Mouse (Mus musculus): Measurements from ENCODE around the gene Scn4b.

Gene Scn4b

GRCm38 (mm10) chr9:45138191-45139032 lies at the start of gene Scn4b:
Scn4b (plus strand) TSS chr9:45138395.
- DNase-seq (ENCODE audit: low read depth, low spot score) = peak; percentile 53

GRCm38 (mm10) chr9:45090811-45091210 lies 47.4 kb upstream of the Scn4b start:
- no peak for DNase-seq (ENCODE audit: low read depth, low spot score)

- DNase-seq (ENCODE audit: low read depth, low spot score) = no peak
These were observed 45.6 kb upstream of the Scn4b start for GRCm38 (mm10) chr9:45092641-45093040.

- DNase-seq (ENCODE audit: low read depth, low spot score) = no peak
These were observed 42.9 kb upstream of the Scn4b start for GRCm38 (mm10) chr9:45095149-45095937.

- peak; percentile 64 for DNase-seq (ENCODE audit: low read depth, low spot score)
These were observed 40.3 kb upstream of the Scn4b start for GRCm38 (mm10) chr9:45097877-45098276.

GRCm38 (mm10) chr9:45098426-45098825 lies 39.8 kb upstream of the Scn4b start:
- no peak for DNase-seq (ENCODE audit: low read depth, low spot score)

GRCm38 (mm10) chr9:45102528-45102927 lies 35.7 kb upstream of the Scn4b start:
- no peak for DNase-seq (ENCODE audit: low read depth, low spot score)

GRCm38 (mm10) chr9:45103211-45103979 lies 34.8 kb upstream of the Scn4b start:
- DNase-seq (ENCODE audit: low read depth, low spot score) = no peak

GRCm38 (mm10) chr9:45105596-45106374 lies 32.4 kb upstream of the Scn4b start:
- no peak for DNase-seq (ENCODE audit: low read depth, low spot score)

GRCm38 (mm10) chr9:45115706-45116105 lies 22.5 kb upstream of the Scn4b start:
- DNase-seq (ENCODE audit: low read depth, low spot score) = peak; percentile 44

- DNase-seq (ENCODE audit: low read depth, low spot score) = no peak
These were observed 21.4 kb upstream of the Scn4b start for GRCm38 (mm10) chr9:45116819-45117218.

- DNase-seq (ENCODE audit: low read depth, low spot score) = no peak
These were observed 20.3 kb upstream of the Scn4b start, which contains the start of gene Scn2b for GRCm38 (mm10) chr9:45117741-45118431. Scn2b (plus strand) TSS chr9:45117782.

GRCm38 (mm10) chr9:45118552-45118951 lies 19.6 kb upstream of the Scn4b start:
- no peak for DNase-seq (ENCODE audit: low read depth, low spot score)

- DNase-seq (ENCODE audit: low read depth, low spot score) = no peak
These were observed 18.8 kb upstream of the Scn4b start for GRCm38 (mm10) chr9:45119316-45119953.

GRCm38 (mm10) chr9:45119954-45120530 lies 18.2 kb upstream of the Scn4b start:
- no peak for DNase-seq (ENCODE audit: low read depth, low spot score)

- DNase-seq (ENCODE audit: low read depth, low spot score) = no peak
These were observed 17.6 kb upstream of the Scn4b start for GRCm38 (mm10) chr9:45120567-45120966.

- no peak for DNase-seq (ENCODE audit: low read depth, low spot score)
These were observed 17.2 kb upstream of the Scn4b start for GRCm38 (mm10) chr9:45121001-45121400.

- peak; percentile 89 for DNase-seq (ENCODE audit: low read depth, low spot score)
These were observed 16.4 kb upstream of the Scn4b start for GRCm38 (mm10) chr9:45121769-45122168.

GRCm38 (mm10) chr9:45122209-45122761 lies 15.9 kb upstream of the Scn4b start:
- peak; percentile 63 for DNase-seq (ENCODE audit: low read depth, low spot score)
